Mouse (Mus musculus): ENCODE results near the gene Ces1h. TPM values are rescaled to one million over a fixed set of nuclear protein-coding genes. Genes with fewer than 3 reads are reported as not detected.
"Not testable (repeated sequence)": the region's sequence is repeated elsewhere in the genome, so short reads cannot be mapped to it uniquely, and the experiment has no call there.

Ces1h gene
- not detected in 2 replicates for polyA plus RNA-seq (2015; fragmentation: Nextera tagmentation; extraction: Ambion mirVana)

DNA sequence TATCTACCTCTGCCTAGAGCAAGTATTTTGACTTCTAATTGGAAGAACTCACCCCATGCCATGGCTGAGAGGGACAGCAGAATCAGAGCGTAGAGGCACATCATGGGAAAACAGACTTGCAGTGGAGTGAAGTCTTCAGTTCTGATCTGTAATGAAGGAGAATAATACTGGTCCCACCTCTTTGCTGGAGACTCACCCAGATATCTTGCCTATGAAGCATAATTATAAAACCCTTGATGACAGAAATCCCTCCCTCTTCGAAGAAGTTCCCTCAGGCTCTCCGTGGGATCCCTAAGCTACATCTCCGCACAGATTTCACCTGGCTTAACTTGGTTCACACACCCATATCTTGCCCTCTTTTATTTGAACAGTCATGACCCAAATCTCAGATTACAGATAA, at the start of gene Ces1h:
Gene Ces1h (minus strand): TSS at position 101 of the 400 bp plus-strand sequence.
- H3K4me1 ChIP-seq (replicated peaks), result no peaks in the 10 kb centered on the region
- H3K27me3 ChIP-seq, result no peaks in the 10 kb centered on the region
- no peak within 1 kb of the TSS for H3K4me3 ChIP-seq
- ATAC-seq (replicated peaks; ENCODE audit: insufficient number of reproducible peaks, insufficient read depth, low FRiP score, low read depth), result no peak
- no peak within 1 kb of the TSS for H3K4me2 ChIP-seq
- no peaks in the 10 kb centered on the region for H3K9me3 ChIP-seq (replicated peaks)
- H3K36me3 ChIP-seq, result no peaks in the 10 kb centered on the region
- 84% methylated on average over 4 of the region's 4 CpGs for WGBS
- H3K9ac ChIP-seq, result no peak within 1 kb of the TSS
- no peak within 1 kb of the TSS for H3K27ac ChIP-seq

DNA sequence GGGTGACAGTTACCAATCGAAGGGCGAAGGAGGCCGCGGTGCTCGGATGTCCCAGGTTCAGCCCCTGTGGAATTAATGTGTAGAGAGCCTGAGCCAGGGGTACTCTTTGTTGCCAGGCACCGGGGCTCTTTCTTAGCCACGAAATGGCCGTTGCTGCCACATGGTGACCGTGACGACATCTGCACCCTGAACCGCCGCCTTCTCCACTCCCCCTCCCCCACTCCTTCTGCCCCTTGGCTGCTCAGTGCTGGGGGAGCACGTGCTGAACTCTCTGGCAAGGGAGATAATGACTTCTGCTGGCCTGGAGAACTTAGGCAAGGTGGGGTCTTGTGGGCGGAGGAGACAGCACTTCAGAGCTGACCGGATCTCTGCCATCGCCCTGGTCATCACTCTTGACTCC, 47.7 kb upstream of the Ces1h start:
- Histone ChIP-seq H3K9me3 (replicated peaks) (no peaks in the 10 kb centered on the region), H3K27ac (no peak overlapping the region), H3K4me2 (no peak overlapping the region), H3K36me3 (no peaks in the 10 kb centered on the region), H3K27me3 (no peaks in the 10 kb centered on the region), H3K9ac (no peak overlapping the region), H3K4me1 (replicated peaks) (no peaks in the 10 kb centered on the region), H3K4me3 (no peak overlapping the region)
- 85% methylated on average over 16 of the region's 16 CpGs for WGBS
- no peak for ATAC-seq (replicated peaks; ENCODE audit: insufficient number of reproducible peaks, insufficient read depth, low FRiP score, low read depth)

DNA sequence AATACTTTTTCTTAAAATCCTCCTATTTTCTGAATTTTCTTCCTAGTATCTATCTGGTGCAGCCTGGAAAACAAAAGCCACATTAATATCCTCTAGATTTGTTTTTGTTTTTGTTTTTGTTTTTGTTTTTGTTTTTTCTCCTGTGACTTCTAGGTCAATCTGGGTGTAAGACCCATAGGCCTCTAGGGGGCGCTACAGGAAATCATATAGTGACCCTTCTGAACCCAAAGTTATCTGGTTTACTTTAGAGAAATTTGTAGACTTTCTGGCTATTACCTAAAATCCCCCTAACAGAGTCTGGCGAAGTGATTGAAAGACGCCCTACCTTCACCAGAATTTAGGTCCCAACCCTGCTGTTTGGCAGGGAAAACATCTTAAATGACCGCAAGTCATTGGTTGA, 35.9 kb upstream of the Ces1h start:
- Histone ChIP-seq H3K27me3 (no peaks in the 10 kb centered on the region), H3K4me3 (no peak overlapping the region), H3K4me2 (no peak overlapping the region), H3K9ac (no peak overlapping the region), H3K9me3 (replicated peaks) (no peaks in the 10 kb centered on the region), H3K27ac (no peak overlapping the region), H3K4me1 (replicated peaks) (no peaks in the 10 kb centered on the region), H3K36me3 (no peaks in the 10 kb centered on the region)
- 72% methylated on average over 4 of the region's 4 CpGs for WGBS
- no peak for ATAC-seq (replicated peaks; ENCODE audit: insufficient number of reproducible peaks, insufficient read depth, low FRiP score, low read depth)

DNA sequence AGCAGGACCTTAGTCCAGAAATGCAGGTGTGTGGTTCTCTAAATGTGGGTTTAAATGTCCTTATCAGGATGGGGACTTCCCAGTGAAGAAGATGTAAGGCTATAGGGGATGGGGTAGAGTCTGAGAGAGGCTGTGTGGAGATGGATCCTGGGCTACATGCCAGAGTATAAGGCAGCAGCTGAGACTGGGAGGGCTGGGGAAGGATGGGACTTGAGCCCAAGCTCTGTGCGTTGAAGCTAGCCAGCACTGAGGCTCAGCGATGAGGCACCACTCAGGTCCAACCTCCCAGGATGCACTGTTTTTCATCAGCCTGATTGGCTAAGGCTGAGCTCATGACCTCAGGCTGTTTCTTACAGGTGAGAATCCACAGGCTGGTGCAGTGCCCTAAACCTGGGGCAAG, 29.3 kb upstream of the Ces1h start:
- Histone ChIP-seq H3K4me3 (no peak overlapping the region), H3K36me3 (no peaks in the 10 kb centered on the region), H3K27me3 (no peaks in the 10 kb centered on the region), H3K9ac (no peak overlapping the region), H3K4me2 (no peak overlapping the region), H3K9me3 (replicated peaks) (no peaks in the 10 kb centered on the region), H3K27ac (no peak overlapping the region), H3K4me1 (replicated peaks) (no peaks in the 10 kb centered on the region)
- ATAC-seq (replicated peaks; ENCODE audit: insufficient number of reproducible peaks, insufficient read depth, low FRiP score, low read depth), result no peak
- WGBS, result 79% methylated on average over 2 of the region's 2 CpGs

DNA sequence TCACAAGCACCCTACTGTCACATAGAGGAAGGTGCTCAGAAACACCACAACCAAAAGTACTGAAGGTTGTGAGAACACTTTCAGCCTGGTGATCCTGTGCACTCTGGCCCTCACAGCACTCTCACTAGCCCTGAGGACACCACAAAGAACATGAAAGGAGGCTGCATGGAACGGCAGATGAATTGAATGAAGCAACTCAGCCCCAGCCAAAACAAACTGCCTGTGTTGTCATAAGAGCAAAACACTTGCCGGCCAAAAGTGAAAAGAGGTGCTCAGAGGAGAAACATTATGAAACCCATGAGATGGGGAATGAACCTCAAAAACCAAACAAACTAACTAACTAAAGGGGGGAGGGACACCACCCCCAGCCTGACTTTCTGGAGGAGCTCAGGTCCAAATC, 20.2 kb upstream of the Ces1h start:
- Histone ChIP-seq H3K27me3 (no peaks in the 10 kb centered on the region), H3K36me3 (no peaks in the 10 kb centered on the region), H3K27ac (no peak overlapping the region), H3K9ac (no peak overlapping the region), H3K9me3 (replicated peaks) (no peaks in the 10 kb centered on the region), H3K4me1 (replicated peaks) (no peaks in the 10 kb centered on the region), H3K4me2 (no peak overlapping the region), H3K4me3 (no peak overlapping the region)
- 53% methylated on average over 2 of the region's 2 CpGs for WGBS
- no peak for ATAC-seq (replicated peaks; ENCODE audit: insufficient number of reproducible peaks, insufficient read depth, low FRiP score, low read depth)

DNA sequence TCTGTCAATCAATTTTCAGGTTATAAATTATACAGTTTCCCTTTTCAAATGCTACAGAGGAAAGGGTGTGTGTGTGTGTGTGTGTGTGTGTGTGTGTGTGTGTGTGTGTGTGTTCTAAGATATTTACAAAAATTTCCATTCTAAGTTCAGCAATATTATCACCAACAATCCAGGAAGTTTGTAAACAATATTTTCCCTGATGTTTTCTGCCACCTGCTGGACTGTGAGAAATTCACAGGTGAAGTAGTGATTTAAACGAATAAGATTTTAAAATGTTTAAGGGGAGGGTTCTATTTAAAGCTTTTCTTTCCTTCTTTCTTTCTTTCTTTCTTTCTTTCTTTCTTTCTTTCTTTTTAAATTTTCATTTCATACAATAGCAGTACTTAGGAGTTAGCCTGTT, 18.5 kb upstream of the Ces1h start:
- no peak for ATAC-seq (replicated peaks; ENCODE audit: insufficient number of reproducible peaks, insufficient read depth, low FRiP score, low read depth)
- no peaks in the 10 kb centered on the region for H3K9me3 ChIP-seq (replicated peaks)
- no peaks in the 10 kb centered on the region for H3K36me3 ChIP-seq
- H3K27me3 ChIP-seq, result no peaks in the 10 kb centered on the region
- no peak overlapping the region for H3K4me3 ChIP-seq
- 27% methylated on average over 1 of the region's 1 CpGs for WGBS
- H3K4me2 ChIP-seq, result no peak overlapping the region
- no peaks in the 10 kb centered on the region for H3K4me1 ChIP-seq (replicated peaks)
- H3K9ac ChIP-seq, result no peak overlapping the region
- no peak overlapping the region for H3K27ac ChIP-seq

DNA sequence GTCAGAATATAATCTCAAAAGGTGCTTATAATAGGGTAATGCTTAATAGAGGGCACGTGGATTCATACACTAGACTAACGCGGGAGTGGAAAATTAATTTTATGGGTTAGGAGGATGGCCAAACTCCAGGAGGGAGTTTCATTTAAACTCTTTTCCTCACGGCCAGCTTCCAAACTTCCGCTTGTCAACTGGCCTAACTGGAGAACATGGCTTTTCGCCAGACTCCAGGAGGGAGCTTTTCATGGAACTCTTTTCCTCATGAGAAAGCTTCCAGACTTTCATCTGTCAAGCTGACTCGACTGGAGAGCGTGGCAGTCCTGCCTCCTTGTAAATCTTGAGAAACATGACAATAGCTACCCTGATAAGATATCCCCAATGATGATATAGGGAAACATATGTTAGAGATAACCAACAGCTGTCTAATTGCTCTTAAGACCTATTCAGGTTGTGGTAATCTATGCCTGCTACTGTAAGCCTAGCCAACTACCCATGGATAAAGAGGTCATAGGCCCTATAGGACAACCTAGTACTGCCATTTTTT, 14.6 kb upstream of the Ces1h start:
- ATAC-seq (replicated peaks; ENCODE audit: insufficient number of reproducible peaks, insufficient read depth, low FRiP score, low read depth); H3K9ac ChIP-seq; H3K36me3 ChIP-seq; H3K27me3 ChIP-seq; H3K4me3 ChIP-seq; H3K27ac ChIP-seq; H3K4me1 ChIP-seq (replicated peaks); H3K4me2 ChIP-seq; H3K9me3 ChIP-seq (replicated peaks): not testable (repeated sequence)
- WGBS, result 49% methylated on average over 8 of the region's 8 CpGs

DNA sequence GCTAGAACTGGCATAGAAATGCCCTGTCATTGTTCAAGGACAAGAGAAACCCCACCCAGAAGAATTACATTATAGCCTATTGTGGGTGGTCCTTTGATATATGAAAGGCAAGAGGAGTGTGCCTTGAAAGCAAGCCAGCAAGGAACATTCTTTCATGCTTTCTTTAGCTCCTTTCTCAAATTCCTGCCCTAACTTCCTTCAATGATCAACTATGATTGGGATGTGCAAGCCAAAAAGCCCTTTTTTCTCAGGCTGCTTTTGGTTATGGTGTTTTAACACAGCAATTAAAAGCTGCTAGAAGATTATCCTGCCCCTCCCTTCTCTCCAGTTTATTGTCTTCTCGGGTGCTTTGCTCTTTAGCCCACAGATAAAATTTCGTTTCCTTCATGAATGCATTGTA, 10.0 kb downstream of the Ces1h start:
- Histone ChIP-seq H3K4me3 (no peak overlapping the region), H3K36me3 (no peaks in the 10 kb centered on the region), H3K9ac (no peak overlapping the region), H3K9me3 (replicated peaks) (no peaks in the 10 kb centered on the region), H3K4me1 (replicated peaks) (no peaks in the 10 kb centered on the region), H3K27me3 (no peaks in the 10 kb centered on the region), H3K27ac (no peak overlapping the region), H3K4me2 (no peak overlapping the region)
- ATAC-seq (replicated peaks; ENCODE audit: insufficient number of reproducible peaks, insufficient read depth, low FRiP score, low read depth), result no peak
- WGBS, result 39% methylated on average over 2 of the region's 2 CpGs

DNA sequence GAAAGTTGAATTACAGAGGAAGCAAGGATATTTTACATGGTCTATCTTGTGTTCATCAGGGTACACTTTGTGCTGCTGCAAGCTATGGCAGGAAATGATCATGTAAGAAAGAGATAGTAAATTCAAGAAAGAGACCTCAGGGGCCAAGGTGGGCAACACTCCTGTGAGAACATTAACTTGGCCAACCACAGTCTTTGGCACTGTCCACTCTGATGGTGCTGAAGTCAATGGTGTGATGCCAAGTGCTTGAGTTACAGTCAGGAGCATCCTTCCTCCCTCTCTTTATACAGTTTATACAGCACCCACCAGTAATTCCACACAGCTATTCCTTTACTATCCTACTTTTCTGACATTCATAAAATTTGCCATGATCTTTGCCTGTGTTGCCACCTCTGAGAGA, 19.4 kb downstream of the Ces1h start:
- no peak overlapping the region for H3K9ac ChIP-seq
- H3K36me3 ChIP-seq, result no peaks in the 10 kb centered on the region
- H3K27ac ChIP-seq, result no peak overlapping the region
- no peak overlapping the region for H3K4me3 ChIP-seq
- no peak overlapping the region for H3K4me2 ChIP-seq
- no peaks in the 10 kb centered on the region for H3K27me3 ChIP-seq
- no peaks in the 10 kb centered on the region for H3K4me1 ChIP-seq (replicated peaks)
- H3K9me3 ChIP-seq (replicated peaks), result no peaks in the 10 kb centered on the region
- ATAC-seq (replicated peaks; ENCODE audit: insufficient number of reproducible peaks, insufficient read depth, low FRiP score, low read depth), result no peak

DNA sequence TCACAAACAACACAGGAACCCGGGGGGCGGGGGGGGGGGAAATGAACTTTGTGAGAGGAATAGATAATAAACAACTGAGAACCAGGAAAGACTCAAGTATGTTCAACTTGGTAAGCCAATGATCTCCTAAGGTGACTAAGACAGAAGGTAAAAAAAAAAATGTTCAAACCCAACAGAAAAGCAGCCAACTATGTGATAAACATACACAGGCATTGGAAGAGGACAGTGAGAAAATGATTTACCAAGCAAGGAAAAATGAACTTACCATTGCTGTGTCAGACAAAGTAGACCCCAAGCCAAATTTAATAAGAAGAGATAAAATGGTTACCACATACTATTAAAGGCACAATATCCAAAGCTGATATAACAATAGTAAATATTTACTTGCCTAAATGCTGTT, 40.0 kb downstream of the Ces1h start:
- H3K4me3 ChIP-seq, result no peak overlapping the region
- WGBS, result 63% methylated on average over 2 of the region's 2 CpGs
- H3K36me3 ChIP-seq, result no peaks in the 10 kb centered on the region
- ATAC-seq (replicated peaks; ENCODE audit: insufficient number of reproducible peaks, insufficient read depth, low FRiP score, low read depth), result no peak
- H3K9ac ChIP-seq, result no peak overlapping the region
- H3K4me1 ChIP-seq (replicated peaks), result no peaks in the 10 kb centered on the region
- no peak overlapping the region for H3K4me2 ChIP-seq
- H3K27ac ChIP-seq, result no peak overlapping the region
- H3K9me3 ChIP-seq (replicated peaks), result no peaks in the 10 kb centered on the region
- H3K27me3 ChIP-seq, result no peaks in the 10 kb centered on the region

DNA sequence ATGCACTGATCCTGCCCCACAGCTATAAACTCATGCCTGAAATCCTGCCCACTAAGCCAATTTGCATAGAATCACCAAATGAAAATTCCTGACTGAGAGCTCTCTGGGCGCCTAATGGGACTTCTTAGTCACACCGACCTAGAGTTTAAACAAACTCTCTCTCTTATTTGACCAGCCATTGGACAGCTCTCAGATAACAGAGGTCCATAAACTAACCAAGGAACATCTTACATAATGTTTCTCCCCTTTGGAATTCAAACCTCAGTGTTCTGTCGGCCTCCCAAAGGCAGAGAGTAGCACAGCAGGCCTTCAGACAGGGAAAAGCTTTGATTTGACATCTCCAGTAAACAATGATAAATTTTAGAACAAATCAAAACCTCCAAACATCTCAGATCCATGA, 42.3 kb downstream of the Ces1h start, which contains the start of gene Ces1g:
Gene Ces1g (minus strand): TSS at position 102 of the 400 bp plus-strand sequence.
- H3K4me2 ChIP-seq, result no peak within 1 kb of the TSS
- no peaks in the 10 kb centered on the region for H3K27me3 ChIP-seq
- H3K4me3 ChIP-seq, result no peak within 1 kb of the TSS
- no peak within 1 kb of the TSS for H3K9ac ChIP-seq
- no peaks in the 10 kb centered on the region for H3K36me3 ChIP-seq
- no peaks in the 10 kb centered on the region for H3K4me1 ChIP-seq (replicated peaks)
- no peaks in the 10 kb centered on the region for H3K9me3 ChIP-seq (replicated peaks)
- ATAC-seq (replicated peaks; ENCODE audit: insufficient number of reproducible peaks, insufficient read depth, low FRiP score, low read depth), result no peak
- 47% methylated on average over 3 of the region's 3 CpGs for WGBS
- H3K27ac ChIP-seq, result no peak within 1 kb of the TSS

DNA sequence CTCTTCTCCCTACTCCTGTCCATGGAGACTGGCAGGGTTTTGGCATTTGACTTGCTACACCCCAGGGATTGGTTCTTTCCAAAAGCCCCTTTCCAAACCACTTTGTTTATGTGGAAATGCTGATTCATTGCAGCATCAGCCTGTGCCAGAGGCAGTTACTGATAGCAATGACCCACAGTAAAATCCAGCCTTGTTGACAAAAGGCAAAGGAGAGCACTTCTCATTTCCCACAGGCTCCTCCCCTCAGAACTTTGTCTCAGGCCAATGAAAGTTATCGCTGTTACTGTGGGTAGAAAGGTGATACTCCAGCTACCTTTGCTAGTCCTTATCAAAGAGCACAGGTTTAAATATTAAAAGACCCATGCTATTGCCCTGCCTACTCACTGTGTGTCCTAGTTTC, 46.8 kb downstream of the Ces1h start:
- Histone ChIP-seq H3K36me3 (no peaks in the 10 kb centered on the region), H3K4me1 (replicated peaks) (no peaks in the 10 kb centered on the region), H3K4me2 (no peak overlapping the region), H3K9me3 (replicated peaks) (no peaks in the 10 kb centered on the region), H3K27me3 (no peaks in the 10 kb centered on the region), H3K4me3 (no peak overlapping the region), H3K27ac (no peak overlapping the region), H3K9ac (no peak overlapping the region)
- no peak for ATAC-seq (replicated peaks; ENCODE audit: insufficient number of reproducible peaks, insufficient read depth, low FRiP score, low read depth)
- WGBS, result 63% methylated on average over 1 of the region's 1 CpGs
